Mouse (Mus musculus) embryonic fibroblast, embryonic 13.5 days (primary cell): ENCODE measurements around the gene Mtm1.

ENCODE experiments used
- CTCF ChIP-seq: IDR thresholded peaks from 2 replicates; pipeline ENCODE4 v1.5.1; 2011; ENCODE audit warnings: mild to moderate bottlenecking, control low read depth, low read length, moderate library complexity, borderline replicate concordance; ENCODE audit not compliant: insufficient read depth
- POLR2A ChIP-seq: IDR thresholded peaks from 2 replicates; pipeline ENCODE4 v1.6.1; 2011; ENCODE audit warnings: low read depth, mild to moderate bottlenecking, control low read depth, low read length, moderate library complexity

DNA sequence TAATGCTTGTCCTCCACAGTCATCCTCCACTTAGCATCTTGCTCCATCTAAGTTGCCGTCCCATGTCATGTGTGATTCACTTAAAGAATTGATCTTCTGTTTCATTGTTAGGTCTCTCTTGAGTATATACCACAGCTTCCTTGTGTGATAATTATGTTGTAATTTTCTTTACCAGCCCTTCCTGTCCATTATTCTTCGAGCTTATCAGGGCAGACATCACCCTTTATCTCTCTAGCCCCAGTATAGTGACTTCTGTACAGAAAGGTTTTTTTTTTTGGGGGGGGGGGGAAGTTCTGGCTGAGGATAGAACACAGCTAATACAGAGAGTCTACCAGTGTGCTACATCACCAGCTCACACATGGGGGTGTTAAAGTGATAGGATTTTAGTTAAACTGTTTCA lies 53.7 kb downstream of the Mtm1 start:
- TF ChIP-seq POLR2A = no peak
- TF ChIP-seq CTCF = no peak
